Mouse (Mus musculus) urinary bladder, adult 2 months (tissue): ENCODE measurements around the gene Nudcd2. TPM values are rescaled to one million over a fixed set of nuclear protein-coding genes. Genes with fewer than 3 reads are reported as not detected.

Experiments used
- DNase-seq: peaks from one replicate; pipeline ENCODE4 v3.0.0; 2022; ENCODE audit warnings: low spot score
- polyA plus RNA-seq: library from polyadenylated mRNA; depleted of rRNA; stranded (reverse); fragments of >200 nt; gene quantifications from 2 replicates; pipeline ENCODE4 v1.2.3, GENCODE M21; 2012; rRNA removed

Nudcd2 gene
- polyA plus RNA-seq, 1 experiment, result 23.5 TPM

- DNase-seq, result peak; percentile 75
These were observed 21.7 kb downstream of the Nudcd2 start, which contains the start of gene Ccng1 for GRCm38 (mm10) chr11:40755109-40755627. TSS of gene Ccng1 (minus strand) at chr11:40755311.

GRCm38 (mm10) chr11:40755968-40756367, 22.5 kb downstream of the Nudcd2 start:
- no peak for DNase-seq

DNA sequence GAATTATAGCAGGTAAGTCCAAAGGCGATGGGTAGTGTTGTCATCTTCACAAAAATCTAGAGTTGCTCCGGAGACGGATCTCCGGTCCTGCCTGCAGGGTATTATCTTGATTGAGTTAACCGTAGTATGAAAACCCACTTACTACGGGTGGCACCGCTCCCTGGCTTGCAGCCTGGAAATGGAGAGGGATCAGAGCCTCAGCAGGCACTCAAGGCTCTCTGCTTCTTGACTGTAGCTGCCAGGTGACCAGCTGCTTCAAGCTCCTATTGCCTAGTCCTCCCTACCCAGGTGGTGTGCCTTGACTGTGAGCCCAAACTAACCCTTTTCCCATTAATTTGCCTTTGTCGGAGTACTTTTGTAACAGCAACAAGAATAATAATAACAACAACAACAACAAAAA, 26.4 kb downstream of the Nudcd2 start:
- DNase-seq, result no peak

DNA sequence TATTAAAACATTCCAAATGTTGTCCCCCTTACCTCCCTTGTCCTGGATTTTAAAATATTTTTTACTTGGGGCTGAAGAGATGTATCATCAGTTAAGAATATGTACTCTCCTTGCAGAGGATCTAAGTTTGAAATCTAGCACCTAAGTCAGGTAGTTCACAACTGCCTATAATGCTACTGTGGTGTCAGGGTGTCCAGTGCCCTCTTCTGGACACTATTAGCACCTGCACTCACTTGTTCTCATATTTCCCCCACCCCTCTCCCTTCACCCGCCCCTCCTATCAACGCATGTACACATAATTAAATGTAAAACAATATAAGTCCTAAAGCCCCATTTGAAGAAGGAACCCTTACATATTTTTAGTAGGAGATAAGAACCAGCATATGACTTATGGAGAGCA, 29.9 kb downstream of the Nudcd2 start:
- no peak for DNase-seq

DNA sequence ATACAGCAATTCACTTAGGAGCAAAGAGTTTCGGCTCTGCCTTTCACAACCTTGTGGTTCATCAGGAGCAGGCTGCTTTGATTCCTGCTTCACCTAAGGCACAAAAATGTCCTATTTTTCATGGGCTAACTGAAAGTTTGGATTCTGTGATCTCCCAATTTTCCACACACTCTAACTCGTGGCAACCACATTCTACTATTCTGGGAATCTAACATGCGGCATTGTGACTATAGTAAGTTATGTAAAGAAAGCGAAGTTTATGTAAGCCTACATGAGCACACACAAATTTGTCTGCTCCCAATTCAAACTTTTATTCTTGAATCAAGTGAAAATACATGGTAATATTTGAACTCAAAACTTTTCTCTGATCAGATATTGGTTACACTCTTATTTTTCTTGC, 31.2 kb downstream of the Nudcd2 start:
- DNase-seq, result no peak

GRCm38 (mm10) chr11:40775315-40776269, 42.1 kb downstream of the Nudcd2 start:
- no peak for DNase-seq

GRCm38 (mm10) chr11:40781857-40782256, 48.4 kb downstream of the Nudcd2 start:
- DNase-seq, result no peak

GRCm38 (mm10) chr11:40783346-40783745, 49.9 kb downstream of the Nudcd2 start:
- DNase-seq, result no peak

DNA sequence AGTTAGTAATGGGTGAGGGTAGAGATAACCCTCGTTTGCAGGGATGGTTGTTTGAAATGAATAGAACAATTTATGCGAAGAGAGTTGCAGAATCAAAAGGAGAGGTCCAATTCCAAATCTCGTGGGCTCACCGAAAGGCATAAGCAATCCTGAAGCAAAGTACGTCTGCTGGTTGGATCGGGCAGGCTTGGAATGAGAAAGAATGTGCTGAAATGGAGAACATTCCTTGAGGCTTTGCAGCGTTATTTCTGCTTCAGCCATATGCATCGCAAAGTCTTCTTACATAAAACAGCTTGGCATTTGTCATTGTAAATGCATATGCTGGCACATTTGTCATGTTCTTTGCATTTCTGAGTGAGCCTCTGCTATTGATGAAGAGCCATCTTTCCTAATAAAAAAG, 50.9 kb downstream of the Nudcd2 start:
- DNase-seq, result no peak

DNA sequence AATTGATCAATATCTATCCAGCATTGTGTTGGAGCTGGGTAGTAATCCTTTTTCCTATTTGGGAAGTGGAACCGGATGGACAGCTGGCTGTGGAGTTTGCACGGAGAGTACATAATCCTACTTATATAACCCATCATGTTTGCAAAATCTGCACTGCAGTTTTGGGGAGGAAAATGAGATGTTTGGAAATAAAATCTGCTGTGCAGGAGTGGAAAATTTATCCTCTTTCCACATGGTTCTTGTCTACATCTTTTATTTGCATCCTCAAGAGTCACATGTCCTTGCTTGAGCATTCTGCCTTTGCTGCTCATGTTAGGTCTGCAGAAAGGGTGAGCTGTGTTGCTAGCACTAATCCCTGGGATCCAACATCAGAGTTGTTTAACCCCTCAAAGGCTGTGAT, 53.4 kb downstream of the Nudcd2 start:
- DNase-seq, result no peak

Other genes with a start within 250 kb of the Nudcd2 start
- gene Mat2b, start 38.5 kb upstream of the Nudcd2 start, polyA plus RNA-seq, result 93.8 and 101 TPM in 2 replicates
- gene Hmmr, start 245 bp upstream of the Nudcd2 start, polyA plus RNA-seq, result 0.99 and 1.2 TPM in 2 replicates
- 53.0 and 66.9 TPM in 2 replicates for gene Ccng1, start 21.6 kb downstream of the Nudcd2 start, polyA plus RNA-seq